In genomic region chr3:143729473-143730076, GRCm38 (mm10) we compare ENCODE assay signal across 22 mouse cellular contexts.
DNase-seq lines count a peak whose midpoint lies in the region; ATAC-seq and TF ChIP-seq lines count a peak whose summit lies in the region.
"Had no signal": no experiment of that assay in that cellular context is flagged by ENCODE, and none has a peak within 500 bp of the region (broad histone marks: within the 10 kb centered on the region; RNA-seq: fewer than 3 reads in every experiment).

No protein-coding gene starts in this region.

- no peak for DNase-seq in forebrain, embryonic 11.5 days (ENCODE audit: low spot score)
- peak; percentile 76 for DNase-seq in heart, adult 11 months
- DNase-seq in stomach, postnatal 0 days (ENCODE audit: low spot score): no peak
- DNase-seq in adrenal gland, postnatal 10 days: no peak
- DNase-seq: adrenal gland, adult 8-10 months; B cell, adult 2 months; cerebellum, adult 18-20 months; cerebellum, adult 9-11 months; cerebellum, postnatal 36 days; gastrocnemius, postnatal 14 days; heart, postnatal 14 days had no signal

- H3K4me3 ChIP-seq in forebrain, embryonic 11.5 days (ENCODE audit: low read depth, low read length): no peak overlapping the region
- no peak overlapping the region for H3K4me3 ChIP-seq in forebrain, embryonic 15.5 days
- no peak overlapping the region for H3K4me3 ChIP-seq in heart, embryonic 12.5 days
- H3K4me3 ChIP-seq in stomach, embryonic 15.5 days (replicated peaks): no peak overlapping the region
- no peak overlapping the region for H3K4me3 ChIP-seq in stomach, postnatal 0 days (ENCODE audit: low read depth, low read length)
- H3K4me3 ChIP-seq: embryonic facial prominence, embryonic 10.5 days; heart, embryonic 10.5 days; heart, embryonic 15.5 days; hindbrain, embryonic 10.5 days; intestine, embryonic 15.5 days had no signal

- H3K36me3 ChIP-seq in forebrain, embryonic 11.5 days (ENCODE audit: control insufficient read depth, insufficient read depth, low read length): no peaks in the 10 kb centered on the region
- H3K36me3 ChIP-seq in forebrain, embryonic 15.5 days: no peaks in the 10 kb centered on the region
- no peaks in the 10 kb centered on the region for H3K36me3 ChIP-seq in heart, embryonic 12.5 days
- no peaks in the 10 kb centered on the region for H3K36me3 ChIP-seq in stomach, embryonic 15.5 days
- no peaks in the 10 kb centered on the region for H3K36me3 ChIP-seq in stomach, postnatal 0 days (ENCODE audit: control insufficient read depth, insufficient read depth, low read length)
- H3K36me3 ChIP-seq: embryonic facial prominence, embryonic 10.5 days; G1E; heart, embryonic 10.5 days; heart, embryonic 15.5 days; hindbrain, embryonic 10.5 days; intestine, embryonic 15.5 days had no signal

- peak; percentile 63 for ATAC-seq in forebrain, embryonic 11.5 days (replicated peaks; ENCODE audit: low FRiP score)
- no peak for ATAC-seq in forebrain, embryonic 15.5 days (replicated peaks)
- ATAC-seq in heart, embryonic 12.5 days (ENCODE audit: insufficient number of reproducible peaks, low FRiP score): no peak; the same call in 1 of the 2 replicates
- ATAC-seq in stomach, embryonic 15.5 days (ENCODE audit: insufficient read depth, low FRiP score, low read depth): no peak
- no peak for ATAC-seq in stomach, postnatal 0 days (ENCODE audit: low FRiP score, low TSS enrichment)
- ATAC-seq: CD4-positive, CD25-positive, alpha-beta regulatory T cell, adult 4 months; intestine, embryonic 15.5 days had no signal

- H3K27me3 ChIP-seq in forebrain, embryonic 11.5 days (ENCODE audit: control insufficient read depth, insufficient read depth, low read length): no peaks in the 10 kb centered on the region
- H3K27me3 ChIP-seq in forebrain, embryonic 15.5 days: no peaks in the 10 kb centered on the region
- H3K27me3 ChIP-seq in heart, embryonic 12.5 days (replicated peaks): no peaks in the 10 kb centered on the region
- no peaks in the 10 kb centered on the region for H3K27me3 ChIP-seq in stomach, embryonic 15.5 days (replicated peaks)
- no peaks in the 10 kb centered on the region for H3K27me3 ChIP-seq in stomach, postnatal 0 days (ENCODE audit: control insufficient read depth, insufficient read depth, low read length)
- H3K27me3 ChIP-seq: heart, embryonic 15.5 days; intestine, embryonic 15.5 days had no signal

- H3K9ac ChIP-seq in forebrain, embryonic 11.5 days (ENCODE audit: low read length): no peak overlapping the region
- no peak overlapping the region for H3K9ac ChIP-seq in forebrain, embryonic 15.5 days (replicated peaks)
- no peak overlapping the region for H3K9ac ChIP-seq in heart, embryonic 12.5 days
- H3K9ac ChIP-seq in stomach, embryonic 15.5 days: no peak overlapping the region
- no peak overlapping the region for H3K9ac ChIP-seq in stomach, postnatal 0 days (ENCODE audit: low read length)
- H3K9ac ChIP-seq: heart, embryonic 15.5 days; hindbrain, embryonic 14.5 days; intestine, embryonic 15.5 days had no signal

- no peaks in the 10 kb centered on the region; the same call in 1 of the 2 replicates for H3K4me1 ChIP-seq in forebrain, embryonic 11.5 days (replicated peaks; ENCODE audit: control insufficient read depth, insufficient read depth, low read length)
- H3K4me1 ChIP-seq in forebrain, embryonic 15.5 days: no peaks in the 10 kb centered on the region
- no peaks in the 10 kb centered on the region for H3K4me1 ChIP-seq in heart, embryonic 12.5 days (replicated peaks)
- H3K4me1 ChIP-seq in stomach, embryonic 15.5 days: no peaks in the 10 kb centered on the region
- H3K4me1 ChIP-seq in stomach, postnatal 0 days (replicated peaks; ENCODE audit: control insufficient read depth, insufficient read depth): no peaks in the 10 kb centered on the region
- H3K4me1 ChIP-seq: embryonic facial prominence, embryonic 10.5 days; heart, embryonic 10.5 days; heart, embryonic 15.5 days; hindbrain, embryonic 10.5 days; intestine, embryonic 15.5 days had no signal

- no peaks in the 10 kb centered on the region for H3K9me3 ChIP-seq in forebrain, embryonic 11.5 days (ENCODE audit: control insufficient read depth, low read length)
- no peaks in the 10 kb centered on the region for H3K9me3 ChIP-seq in forebrain, embryonic 15.5 days
- H3K9me3 ChIP-seq in heart, embryonic 12.5 days (replicated peaks): no peaks in the 10 kb centered on the region
- no peaks in the 10 kb centered on the region for H3K9me3 ChIP-seq in stomach, embryonic 15.5 days
- no peaks in the 10 kb centered on the region for H3K9me3 ChIP-seq in stomach, postnatal 0 days (ENCODE audit: control insufficient read depth, low read length)
- H3K9me3 ChIP-seq: embryonic facial prominence, embryonic 10.5 days; heart, embryonic 10.5 days; heart, embryonic 15.5 days; hindbrain, embryonic 10.5 days; intestine, embryonic 15.5 days had no signal

- 56% methylated on average over 8 of the region's 8 CpGs for WGBS in forebrain, embryonic 11.5 days
- 22% methylated on average over 8 of the region's 8 CpGs for WGBS in forebrain, embryonic 15.5 days
- 86% methylated on average over 8 of the region's 8 CpGs for WGBS in heart, embryonic 12.5 days
- WGBS in stomach, embryonic 15.5 days: 59% methylated on average over 8 of the region's 8 CpGs
- WGBS in stomach, postnatal 0 days: 57% methylated on average over 8 of the region's 8 CpGs

- TF ChIP-seq CTCF in stomach, postnatal 0 days (IDR thresholded peaks at IDR 0.05; ENCODE audit: low read depth): no peak

- TF ChIP-seq EP300 in stomach, postnatal 0 days (optimal IDR thresholded peaks at IDR 0.05): no peak

- H3K27ac ChIP-seq in forebrain, embryonic 11.5 days (ENCODE audit: low read depth, low read length): no peak overlapping the region
- H3K27ac ChIP-seq in forebrain, embryonic 15.5 days (replicated peaks): no peak overlapping the region
- H3K27ac ChIP-seq in heart, embryonic 12.5 days (ENCODE audit: poor library complexity, severe bottlenecking): no peak overlapping the region
- H3K27ac ChIP-seq in stomach, embryonic 15.5 days: peak overlapping the region; percentile 26; the same call in 1 of the 2 replicates
- H3K27ac ChIP-seq in stomach, postnatal 0 days (replicated peaks): no peak overlapping the region
- H3K27ac ChIP-seq: embryonic facial prominence, embryonic 10.5 days; heart, embryonic 10.5 days; heart, embryonic 15.5 days; hindbrain, embryonic 10.5 days; hindbrain, embryonic 14.5 days; intestine, embryonic 15.5 days had no signal

- H3K4me2 ChIP-seq in forebrain, embryonic 11.5 days (ENCODE audit: low read depth, low read length, severe bottlenecking): no peak overlapping the region
- no peak overlapping the region for H3K4me2 ChIP-seq in forebrain, embryonic 15.5 days (replicated peaks)
- H3K4me2 ChIP-seq in heart, embryonic 12.5 days: no peak overlapping the region
- H3K4me2 ChIP-seq in stomach, embryonic 15.5 days: no peak overlapping the region
- no peak overlapping the region for H3K4me2 ChIP-seq in stomach, postnatal 0 days (replicated peaks; ENCODE audit: low read depth)
- H3K4me2 ChIP-seq: heart, embryonic 15.5 days; hindbrain, embryonic 14.5 days; intestine, embryonic 15.5 days had no signal
